In genomic region chr1:62784084-62784392, GRCm38 (mm10) we compare ENCODE assay signal across 10 mouse cellular contexts.
A peak's percentile ranks its signal among the peaks of the same experiment; 100 is the strongest.
DNase-seq lines count a peak whose midpoint lies in the region; ATAC-seq and TF ChIP-seq lines count a peak whose summit lies in the region.
"Had no signal": no experiment of that assay in that cellular context is flagged by ENCODE, and none has a peak within 500 bp of the region (broad histone marks: within the 10 kb centered on the region; RNA-seq: fewer than 3 reads in every experiment).

No protein-coding gene starts in this region.

- peak; percentile 37 for ATAC-seq in G1E (ENCODE audit: extremely low read depth, insufficient number of reproducible peaks, low FRiP score, poor library complexity, severe bottlenecking)
- ATAC-seq in forebrain, embryonic 13.5 days: peak; percentile 31

- H3K27ac ChIP-seq in forebrain, embryonic 13.5 days: peak overlapping the region; percentile 77
- H3K27ac ChIP-seq: stomach, embryonic 15.5 days had no signal

- peak; percentile 51 for DNase-seq in gastrocnemius, postnatal 10 days
- DNase-seq in gastrocnemius, adult 18-20 months (ENCODE audit: low spot score): no peak
- DNase-seq in G1E (ENCODE audit: low spot score): no peak
- peak; percentile 62 to 69 for DNase-seq in layer of hippocampus, postnatal 10 days (ENCODE audit: low spot score in 2 of 2)
- DNase-seq in urinary bladder, postnatal 36 days (ENCODE audit: low spot score in 2 of 2): no peak
- DNase-seq in thymus, postnatal 14 days: no peak
- DNase-seq in lung, adult 2 months: no peak
- DNase-seq: lung, postnatal 14 days had no signal

- H3K27me3 ChIP-seq in G1E (ENCODE audit: insufficient read depth, low read length): peaks cover 71% of the 10 kb centered on the region
- peaks cover 10% of the 10 kb centered on the region for H3K27me3 ChIP-seq in forebrain, embryonic 13.5 days
- H3K27me3 ChIP-seq: stomach, embryonic 15.5 days had no signal

- no peak overlapping the region for H3K4me2 ChIP-seq in forebrain, embryonic 13.5 days
- H3K4me2 ChIP-seq: stomach, embryonic 15.5 days had no signal

- H3K9ac ChIP-seq in forebrain, embryonic 13.5 days: no peak overlapping the region
- H3K9ac ChIP-seq: stomach, embryonic 15.5 days had no signal

- peaks cover 34% of the 10 kb centered on the region for H3K4me1 ChIP-seq in G1E (ENCODE audit: insufficient read depth, low read depth, low read length)
- H3K4me1 ChIP-seq in forebrain, embryonic 13.5 days: peaks cover 30% of the 10 kb centered on the region
- H3K4me1 ChIP-seq in lung, adult 2 months (ENCODE audit: control insufficient read depth, insufficient read depth, low read length): no peaks in the 10 kb centered on the region
- H3K4me1 ChIP-seq: stomach, embryonic 15.5 days had no signal

- no peak overlapping the region for H3K4me3 ChIP-seq in G1E (ENCODE audit: low read depth, low read length)
- H3K4me3 ChIP-seq in forebrain, embryonic 13.5 days: no peak overlapping the region
- H3K4me3 ChIP-seq in lung, adult 2 months (replicated peaks; ENCODE audit: extremely low read depth, low read depth, low read length): no peak overlapping the region
- H3K4me3 ChIP-seq: stomach, embryonic 15.5 days had no signal

- TF ChIP-seq CTCF in G1E (IDR thresholded peaks at IDR 0.05; ENCODE audit: low read depth, low read length): no peak
- TF ChIP-seq CTCF in lung, adult 2 months (IDR thresholded peaks at IDR 0.05; ENCODE audit: insufficient read depth, low read length): no peak

- WGBS in forebrain, embryonic 13.5 days: 51% methylated on average over 5 of the region's 5 CpGs
- 68% methylated on average over 5 of the region's 5 CpGs for WGBS in lung, adult 2 months

- TF ChIP-seq POLR2A in lung, adult 2 months (IDR thresholded peaks at IDR 0.05; ENCODE audit: borderline replicate concordance, extremely low read depth, low read depth, low read length): no peak

- no peaks in the 10 kb centered on the region for H3K36me3 ChIP-seq in G1E (replicated peaks)
- H3K36me3 ChIP-seq in forebrain, embryonic 13.5 days (ENCODE audit: poor library complexity, severe bottlenecking): peaks cover 15% of the 10 kb centered on the region; the same call in 1 of the 2 replicates
- H3K36me3 ChIP-seq: stomach, embryonic 15.5 days had no signal

- no peaks in the 10 kb centered on the region for H3K9me3 ChIP-seq in G1E (replicated peaks)
- H3K9me3 ChIP-seq in forebrain, embryonic 13.5 days (replicated peaks): no peaks in the 10 kb centered on the region
- H3K9me3 ChIP-seq: stomach, embryonic 15.5 days had no signal

Comparison
In these comparisons a context has a peak if more than half of its experiments do, and no peak if none do; other contexts are left out.
1. DNase-seq: peak in gastrocnemius, postnatal 10 days (single experiment) and layer of hippocampus, postnatal 10 days (2 of 2); none in gastrocnemius, adult 18-20 months (single experiment), G1E (single experiment), urinary bladder, postnatal 36 days (0 of 2), thymus, postnatal 14 days (single experiment) and lung, adult 2 months (single experiment).